Mouse (Mus musculus): ENCODE measurements around the gene Gm16253.

Gene Gm16253

GRCm38 (mm10) chr3:96573611-96574511, 2.9 kb upstream of the Gm16253 start:
- DNase-seq (ENCODE audit: low read depth, low spot score): no peak

DNA sequence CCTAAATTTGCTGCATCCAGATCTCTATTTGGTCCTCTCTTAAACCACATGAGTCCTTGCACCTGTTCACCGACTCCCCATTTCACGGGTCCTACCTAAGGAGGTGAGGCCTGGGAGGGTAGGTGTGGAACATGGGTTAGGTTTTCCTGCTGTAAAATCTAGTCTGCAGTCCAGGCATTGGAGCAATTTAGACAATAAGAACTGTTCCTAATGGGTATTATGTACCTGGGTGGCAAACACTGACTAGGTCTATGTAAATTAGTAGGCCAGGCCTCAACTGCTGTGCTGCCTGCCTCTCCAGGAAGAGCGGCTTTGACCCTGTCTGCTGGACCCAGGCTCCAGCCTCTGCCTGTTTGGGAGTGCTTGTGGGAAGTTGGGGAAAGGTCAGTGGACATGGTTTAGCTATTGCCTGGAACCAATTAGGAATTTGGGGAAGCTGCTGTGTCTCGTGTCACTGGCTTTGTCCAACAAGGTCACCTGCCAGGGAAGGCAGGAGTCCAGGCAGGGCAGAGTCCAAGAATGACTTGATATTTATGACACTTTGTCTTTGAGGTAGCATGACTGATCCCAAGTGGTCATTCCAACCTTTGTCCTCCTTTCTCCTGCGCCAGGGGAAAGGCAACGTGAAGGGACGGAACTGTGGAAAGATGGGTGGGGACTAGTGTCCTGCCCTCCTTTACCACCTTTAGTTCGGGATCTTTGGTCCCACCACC, 1.4 kb upstream of the Gm16253 start:
- DNase-seq (ENCODE audit: low read depth, low spot score): no peak

GRCm38 (mm10) chr3:96576005-96576658, 652 bp upstream of the Gm16253 start:
- DNase-seq (ENCODE audit: low read depth, low spot score): peak; percentile 60

DNA sequence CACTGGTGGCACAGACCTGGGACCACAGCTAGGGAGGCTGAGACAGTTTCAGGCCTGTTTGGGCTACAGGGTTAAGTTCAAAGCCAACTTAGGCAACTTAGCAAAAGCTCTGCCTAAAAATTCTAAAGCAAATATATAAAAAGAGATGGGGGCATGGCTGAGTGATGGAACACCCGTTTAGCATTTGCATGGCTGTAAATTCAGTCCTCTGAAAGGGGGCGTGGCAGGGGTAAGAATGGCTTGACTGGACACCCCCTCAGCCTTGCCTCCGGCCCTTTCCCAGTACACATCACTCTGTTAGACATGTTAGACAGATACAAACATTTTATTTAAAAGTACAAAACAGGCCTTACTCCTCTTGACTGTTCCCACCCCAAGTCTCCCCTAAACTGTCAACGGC, 782 bp downstream of the Gm16253 start:
- no peak for DNase-seq (ENCODE audit: low read depth, low spot score)

DNA sequence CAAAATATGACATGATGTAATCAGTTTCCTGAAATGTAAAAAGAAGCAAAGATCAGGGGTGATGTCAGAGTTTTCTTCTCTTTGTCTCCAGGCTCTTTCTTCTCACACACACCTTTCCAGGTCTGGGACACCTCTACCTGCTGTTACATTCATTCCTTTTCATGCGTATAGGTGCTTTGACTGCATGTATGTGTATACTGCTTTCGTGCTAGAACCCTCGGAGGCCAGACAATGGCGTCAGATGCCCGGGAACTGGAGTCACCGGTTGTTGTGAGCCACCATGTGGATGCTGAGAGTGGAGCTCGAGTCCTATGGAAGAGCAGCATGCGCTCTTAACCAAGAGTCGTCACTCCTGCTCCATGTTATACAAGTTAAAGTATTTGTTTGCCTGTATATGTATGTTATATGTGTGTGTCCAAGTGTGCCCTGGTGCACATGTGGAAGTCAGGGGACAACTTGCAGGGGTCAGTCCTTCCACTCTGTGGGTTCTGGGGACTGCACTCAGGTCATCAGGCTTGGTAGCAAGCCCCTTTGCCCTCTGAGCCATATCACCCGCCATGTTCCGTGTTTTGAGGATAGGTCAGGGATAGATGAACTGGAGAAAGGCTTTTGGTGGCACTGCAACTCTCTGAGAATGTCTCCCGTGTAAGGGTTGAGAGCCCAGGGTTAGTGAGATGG, 1.9 kb downstream of the Gm16253 start:
- no peak for DNase-seq (ENCODE audit: low read depth, low spot score)

DNA sequence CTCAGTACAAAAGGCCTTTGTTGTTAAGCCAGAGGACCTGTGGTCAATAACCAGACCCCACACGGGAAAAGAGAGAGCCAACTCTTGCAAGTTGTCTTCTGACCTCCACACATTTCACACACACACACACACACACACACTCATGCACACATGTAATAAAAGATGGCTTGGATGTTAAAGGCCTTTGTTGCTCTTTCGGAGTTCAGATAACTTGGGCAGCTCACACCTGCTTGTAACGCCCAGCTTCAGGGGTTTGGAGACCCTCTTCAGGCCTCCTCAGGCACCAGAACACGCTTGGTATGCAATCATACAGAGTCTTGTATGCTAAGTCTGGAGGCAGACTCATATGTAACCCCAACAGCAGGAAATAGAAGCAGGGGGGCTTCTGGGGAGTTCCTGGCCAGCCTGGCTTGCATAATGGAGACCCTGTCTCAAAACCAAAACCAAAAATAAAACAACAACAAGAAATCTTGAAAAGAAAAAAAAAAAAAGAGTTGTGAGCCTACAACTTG, 2.5 kb downstream of the Gm16253 start:
- no peak for DNase-seq (ENCODE audit: low read depth, low spot score)

DNA sequence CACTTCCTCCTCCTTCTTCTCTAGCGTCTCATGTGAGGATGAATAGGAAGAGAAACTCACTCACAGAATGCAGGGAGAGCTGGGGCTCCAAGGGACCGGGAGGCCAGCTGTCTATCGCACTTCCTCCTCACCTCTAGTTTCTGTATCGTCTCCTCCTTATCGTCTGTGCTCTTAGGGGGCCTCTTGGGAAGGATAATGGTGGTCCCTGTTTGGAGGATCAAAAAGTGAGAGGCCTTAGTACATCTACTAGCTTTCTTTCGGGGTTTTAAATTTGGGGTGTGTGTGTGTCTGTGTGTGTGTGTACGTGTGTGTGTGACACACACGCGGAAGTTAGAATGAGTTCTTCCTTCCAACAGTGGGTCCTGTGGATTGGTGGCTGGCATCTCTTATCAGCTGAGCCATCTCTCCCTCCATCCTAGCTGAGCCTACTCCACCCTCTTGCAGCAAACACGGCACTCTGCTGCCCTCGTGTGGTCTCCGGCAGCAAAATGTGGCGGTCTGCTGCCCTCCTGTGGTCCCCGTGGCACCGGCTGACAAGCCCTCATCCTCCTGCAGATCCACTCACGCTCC, 3.2 kb downstream of the Gm16253 start:
- DNase-seq (ENCODE audit: low read depth, low spot score): peak; percentile 91

- DNase-seq (ENCODE audit: low read depth, low spot score): no peak
These were observed 4.4 kb downstream of the Gm16253 start for GRCm38 (mm10) chr3:96581141-96581540.

DNA sequence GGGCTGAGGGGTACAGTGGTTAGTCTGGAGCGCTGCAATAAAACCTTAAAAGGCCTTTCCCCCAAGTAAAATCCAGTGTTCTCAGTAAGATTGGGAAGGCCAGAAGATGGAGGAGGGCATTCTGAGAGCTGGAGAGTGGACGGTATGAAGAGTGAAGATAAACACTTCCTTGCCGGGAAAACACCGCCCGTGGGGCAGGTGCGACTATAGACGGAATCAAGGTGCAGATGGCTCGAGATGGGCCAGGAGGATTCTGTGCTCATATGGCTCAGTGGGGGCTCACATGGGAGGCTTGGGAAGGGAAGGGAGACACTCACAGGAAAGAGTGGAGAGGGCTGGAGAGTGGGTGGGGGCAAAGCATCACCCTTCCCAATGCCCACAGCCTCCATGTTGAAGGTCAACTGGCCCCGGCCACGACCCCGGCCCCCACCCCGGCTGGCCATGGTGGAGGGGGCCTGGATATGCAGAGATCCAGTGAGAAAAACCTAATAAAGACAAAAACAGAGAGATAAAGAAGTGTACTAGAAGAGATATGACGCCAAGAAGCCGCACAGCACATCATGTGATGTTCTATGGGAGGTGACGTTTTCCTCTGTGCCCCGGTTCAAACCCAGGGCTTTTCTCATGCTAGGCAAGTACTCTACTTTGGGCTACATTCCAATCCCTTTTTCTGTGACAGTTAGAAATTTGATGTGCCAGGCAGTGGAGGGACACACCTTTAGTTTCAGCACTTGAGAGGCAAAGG, 5.2 kb downstream of the Gm16253 start:
- no peak for DNase-seq (ENCODE audit: low read depth, low spot score)

DNA sequence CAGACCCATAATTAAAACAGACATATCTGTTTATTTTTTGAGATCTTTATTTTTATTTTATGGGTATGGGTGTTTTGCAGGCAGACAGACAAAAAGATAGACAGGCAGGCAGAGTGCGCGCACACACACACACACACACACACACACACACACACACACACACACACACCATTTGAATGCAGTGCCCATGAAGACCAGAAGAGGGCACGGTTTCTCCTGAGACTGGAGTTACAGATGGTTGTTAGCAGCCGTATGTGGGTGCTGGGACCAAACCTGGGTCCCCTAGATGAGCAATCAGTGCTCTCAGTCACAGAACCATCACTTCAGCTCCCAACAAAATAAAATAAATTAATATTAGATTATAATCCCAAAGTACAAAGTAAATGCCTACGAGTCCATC, 6.6 kb downstream of the Gm16253 start:
- no peak for DNase-seq (ENCODE audit: low read depth, low spot score)

- no peak for DNase-seq (ENCODE audit: low read depth, low spot score)
These were observed 13.9 kb downstream of the Gm16253 start for GRCm38 (mm10) chr3:96590657-96591056.

DNA sequence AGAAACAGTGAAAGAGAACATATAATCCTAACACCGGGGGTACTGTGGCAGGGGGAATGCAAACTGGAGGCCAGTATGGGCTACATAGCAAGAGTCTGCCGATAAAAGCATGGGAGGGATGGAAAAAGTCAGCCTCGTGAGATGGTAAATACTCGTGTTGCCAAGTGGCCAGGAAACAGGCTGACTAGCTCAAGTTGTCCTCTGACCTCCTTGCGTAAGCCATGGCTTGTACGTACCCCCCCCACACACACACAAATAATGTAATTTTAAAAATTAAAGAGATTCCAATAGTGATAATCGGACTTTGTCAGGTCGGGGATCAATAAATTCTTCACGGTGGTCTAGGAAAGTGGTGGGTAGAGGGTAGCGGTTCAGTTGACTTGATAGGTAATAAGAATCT, 16.6 kb downstream of the Gm16253 start:
- peak; percentile 49 for DNase-seq (ENCODE audit: low read depth, low spot score)

DNA sequence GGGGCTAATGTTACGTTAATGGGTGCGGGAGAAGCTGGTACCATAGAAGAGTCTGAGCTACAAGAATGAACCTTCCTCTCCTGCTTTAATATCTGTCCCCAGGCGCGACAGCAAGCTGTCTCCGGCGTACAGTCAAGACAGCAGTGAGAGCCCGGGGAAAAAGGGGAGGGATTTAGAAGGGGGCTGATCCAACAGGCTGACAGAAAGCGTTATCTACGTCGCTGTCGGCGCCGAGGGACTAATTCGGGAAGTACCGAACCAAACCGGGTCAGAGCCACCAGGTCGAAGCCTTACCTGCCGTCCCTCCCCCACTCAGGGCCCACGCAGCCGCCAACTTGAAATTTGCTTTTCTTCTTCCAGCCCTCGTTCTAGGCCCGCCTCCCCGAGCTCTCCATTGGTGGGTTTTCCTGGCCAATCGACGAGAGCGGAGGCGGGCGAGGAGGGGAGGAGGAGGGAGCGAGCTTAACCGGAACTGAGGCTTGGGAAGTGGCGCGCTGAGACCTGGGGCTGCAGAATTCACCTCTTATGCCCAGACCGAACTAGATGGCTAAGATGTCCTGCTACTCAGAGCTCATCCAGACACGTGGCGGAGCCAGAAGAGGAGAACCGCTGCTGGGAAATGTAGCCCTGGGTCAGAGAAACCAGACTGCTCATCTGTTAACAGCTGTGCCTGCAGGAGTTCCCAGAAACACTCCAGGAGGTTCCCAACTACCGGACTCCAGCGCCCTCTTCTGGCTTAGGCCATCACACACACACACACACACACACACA, 17.2 kb downstream of the Gm16253 start, which contains the start of gene Polr3gl:
TSS of gene Polr3gl (minus strand) at position 392 of the 771 bp plus-strand sequence.
- peak; percentile 94 for DNase-seq (ENCODE audit: low read depth, low spot score)

DNA sequence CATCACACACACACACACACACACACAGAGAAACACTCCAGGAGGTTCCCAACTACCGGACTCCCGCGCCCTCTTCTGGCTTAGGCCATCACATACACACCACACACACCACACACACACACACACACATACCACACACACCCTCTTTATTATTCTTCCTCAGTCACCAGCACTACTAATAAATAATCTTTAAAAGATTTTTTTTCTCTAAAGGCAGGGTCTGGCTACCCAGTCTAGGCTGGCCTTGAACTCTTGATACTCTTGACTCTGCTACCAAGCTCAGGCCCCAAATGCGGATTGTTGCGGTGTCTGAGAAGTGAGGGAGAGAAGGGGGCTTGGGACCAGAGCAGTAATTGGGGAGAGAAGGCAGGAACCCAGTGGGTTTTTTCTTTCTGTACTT, 18.1 kb downstream of the Gm16253 start:
- no peak for DNase-seq (ENCODE audit: low read depth, low spot score)

- no peak for DNase-seq (ENCODE audit: low read depth, low spot score)
These were observed 18.9 kb downstream of the Gm16253 start for GRCm38 (mm10) chr3:96595661-96596060.

DNA sequence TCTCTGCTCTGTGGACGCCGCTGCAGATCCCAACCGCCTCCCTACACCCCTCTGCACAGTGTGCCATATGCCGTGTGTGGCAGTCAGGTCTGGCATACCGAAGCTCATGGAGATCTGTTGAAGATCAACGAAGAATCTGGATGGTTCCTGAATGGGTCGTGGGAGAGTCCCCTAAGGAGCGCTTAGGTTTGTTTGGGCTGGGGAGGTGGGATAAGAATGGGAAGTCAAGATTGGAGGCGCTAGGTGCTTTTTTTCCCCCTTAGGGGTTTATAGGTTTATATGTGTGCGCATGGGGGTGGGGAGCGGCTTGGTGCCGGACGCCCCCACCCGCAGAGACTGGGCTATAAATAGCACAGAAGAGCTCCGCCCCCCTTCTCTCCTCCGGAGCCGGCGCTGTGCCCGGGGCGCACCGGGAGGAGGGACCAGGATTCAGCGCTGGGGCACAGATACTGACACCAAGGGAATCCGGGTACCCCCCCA, 19.5 kb downstream of the Gm16253 start, which contains the start of gene Ankrd34a:
TSS of gene Ankrd34a (plus strand) at position 409 of the 480 bp plus-strand sequence.
- DNase-seq (ENCODE audit: low read depth, low spot score): no peak

DNA sequence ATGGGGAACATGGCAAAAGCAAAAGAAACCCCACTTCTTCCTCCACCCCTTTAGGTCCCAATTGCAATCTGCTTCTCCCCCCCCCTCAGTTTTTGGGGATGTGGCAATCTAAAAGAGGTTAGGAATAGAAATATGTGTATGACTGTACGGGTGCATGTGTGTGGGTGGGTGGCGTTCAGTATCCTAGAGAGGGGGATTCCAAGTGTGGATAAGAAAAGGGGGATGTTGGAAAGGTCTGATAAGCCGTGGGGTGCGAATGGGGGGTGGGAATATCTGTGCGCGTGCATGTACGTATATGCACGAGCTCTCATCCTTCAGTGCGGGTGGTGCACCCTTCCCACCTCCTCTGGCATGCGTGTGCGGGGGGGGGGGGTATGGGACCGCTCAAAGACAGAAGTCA, 20.1 kb downstream of the Gm16253 start:
- DNase-seq (ENCODE audit: low read depth, low spot score): no peak

DNA sequence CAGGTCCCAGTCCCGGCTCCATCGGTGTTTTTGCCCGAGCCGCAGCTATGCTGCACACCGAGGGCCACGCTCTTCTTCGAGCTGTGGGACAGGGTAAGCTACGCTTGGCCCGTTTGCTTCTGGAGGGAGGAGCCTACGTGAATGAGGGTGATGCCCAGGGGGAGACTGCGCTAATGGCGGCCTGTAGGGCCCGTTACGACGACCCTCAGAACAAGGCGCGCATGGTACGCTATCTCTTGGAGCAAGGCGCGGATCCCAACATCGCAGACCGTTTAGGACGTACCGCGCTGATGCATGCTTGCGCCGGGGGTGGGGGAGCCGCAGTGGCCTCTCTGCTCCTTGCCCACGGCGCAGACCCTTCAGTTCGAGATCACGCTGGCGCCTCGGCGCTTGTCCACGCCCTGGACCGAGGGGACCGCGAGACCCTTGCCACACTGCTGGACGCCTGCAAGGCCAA, 20.7 kb downstream of the Gm16253 start:
- DNase-seq (ENCODE audit: low read depth, low spot score): no peak
